Mouse (Mus musculus): ENCODE measurements at regions not wholly inside any gene's neighbourhood (a gene's known extent, or its start where the extent isn't known, plus 50 kb on each side); places are given as distances from the start of the nearest gene placed in this dataset.
"Not testable (repeated sequence)": the region's sequence is repeated elsewhere in the genome, so short reads cannot be mapped to it uniquely, and the experiment has no call there.

DNA sequence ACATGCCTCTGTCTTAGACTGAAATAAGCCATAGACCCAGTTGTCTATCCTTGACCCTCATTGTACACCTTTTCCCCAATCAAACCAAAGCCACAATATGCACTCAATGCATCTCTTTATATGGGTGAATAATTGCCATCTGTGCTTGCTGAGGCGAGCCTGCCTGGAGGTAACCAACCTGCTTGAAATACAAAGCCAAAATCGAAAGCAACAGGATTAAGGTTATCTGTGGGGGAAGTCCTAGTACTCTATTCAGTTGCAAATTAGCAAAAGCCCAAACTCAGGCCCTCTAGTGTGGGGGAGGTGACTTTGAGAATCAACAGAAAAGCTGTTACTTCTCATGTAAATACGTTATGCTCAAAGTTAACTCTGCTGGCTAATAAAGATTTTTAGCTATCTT, 246.2 kb upstream of the Fundc1 start:
- Histone ChIP-seq H3K4me3 (no peak overlapping the region), H3K36me3 (replicated peaks) (no peaks in the 10 kb centered on the region), H3K27me3 (ENCODE audit: poor library complexity, severe bottlenecking) (no peaks in the 10 kb centered on the region), H3K27ac (no peak overlapping the region), H3K4me1 (peaks cover 4% of the 10 kb centered on the region; the same call in 1 of the 2 replicates), H3K9me3 (no peaks in the 10 kb centered on the region; the same call in 1 of the 2 replicates)
- DNase-seq (ENCODE audit: extremely low spot score, low spot score) = no peak
- WGBS = 40% methylated on average over 3 of the region's 3 CpGs

DNA sequence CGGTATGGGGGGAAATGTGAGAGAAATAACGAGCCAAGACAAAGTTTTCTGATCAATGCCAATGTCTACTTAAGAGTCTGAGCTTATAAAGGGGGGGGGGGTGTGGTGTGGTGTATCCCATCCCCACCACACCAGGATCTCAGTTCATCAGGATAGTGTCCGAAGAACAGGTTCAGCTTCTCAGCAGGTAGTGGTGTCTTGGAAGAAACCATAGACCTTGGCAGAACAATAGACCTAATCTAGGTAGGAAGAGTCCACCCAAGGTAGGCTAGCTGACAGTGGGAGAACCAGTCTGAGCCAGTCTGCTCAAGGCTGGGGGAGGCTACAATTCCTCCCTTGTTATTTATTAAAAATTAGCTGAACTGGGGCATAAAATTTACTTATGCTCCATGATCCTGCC, 245.5 kb upstream of the Fundc1 start:
- H3K4me1 ChIP-seq = peaks cover 4% of the 10 kb centered on the region; the same call in 1 of the 2 replicates
- no peak overlapping the region for H3K4me3 ChIP-seq
- no peak for DNase-seq (ENCODE audit: extremely low spot score, low spot score)
- H3K27me3 ChIP-seq (ENCODE audit: poor library complexity, severe bottlenecking) = no peaks in the 10 kb centered on the region
- 72% methylated on average over 3 of the region's 3 CpGs for WGBS
- H3K27ac ChIP-seq = no peak overlapping the region
- no peaks in the 10 kb centered on the region; the same call in 1 of the 2 replicates for H3K9me3 ChIP-seq
- H3K36me3 ChIP-seq (replicated peaks) = no peaks in the 10 kb centered on the region

- not testable (repeated sequence) for H3K9me3 ChIP-seq; H3K4me1 ChIP-seq; H3K4me3 ChIP-seq; H3K27ac ChIP-seq; H3K27me3 ChIP-seq (ENCODE audit: poor library complexity, severe bottlenecking); DNase-seq (ENCODE audit: extremely low spot score, low spot score); H3K36me3 ChIP-seq (replicated peaks)
- 93% methylated on average over 2 of the region's 6 CpGs for WGBS
Observed at GRCm38 (mm10) chrX:17788048-17788447, 215.9 kb upstream of the Fundc1 start.

DNA sequence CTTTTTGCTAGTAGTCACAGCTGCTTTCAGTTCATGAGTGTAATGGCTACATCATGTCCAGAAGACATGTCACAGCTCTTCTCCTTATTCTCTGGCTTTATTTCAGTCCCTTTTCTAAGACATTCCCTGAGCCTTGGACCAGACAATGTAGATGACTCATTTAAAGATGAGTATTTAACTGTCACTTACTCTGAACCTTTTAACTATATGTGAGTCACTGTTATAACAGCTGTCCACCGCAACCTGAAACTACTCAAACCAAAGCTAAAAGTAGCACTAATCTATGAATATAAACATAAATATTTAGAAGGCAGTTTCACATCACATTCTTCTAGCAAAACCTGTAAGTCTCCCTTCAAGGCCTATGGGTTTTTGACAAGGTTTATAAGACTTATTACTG, 203.8 kb upstream of the Fundc1 start:
- WGBS = 98% methylated on average over 1 of the region's 1 CpGs
- no peak overlapping the region for H3K4me3 ChIP-seq
- peaks cover 9% of the 10 kb centered on the region for H3K9me3 ChIP-seq
- H3K4me1 ChIP-seq = no peaks in the 10 kb centered on the region
- no peaks in the 10 kb centered on the region for H3K36me3 ChIP-seq (replicated peaks)
- no peaks in the 10 kb centered on the region for H3K27me3 ChIP-seq (ENCODE audit: poor library complexity, severe bottlenecking)
- DNase-seq (ENCODE audit: extremely low spot score, low spot score) = no peak
- no peak overlapping the region for H3K27ac ChIP-seq

DNA sequence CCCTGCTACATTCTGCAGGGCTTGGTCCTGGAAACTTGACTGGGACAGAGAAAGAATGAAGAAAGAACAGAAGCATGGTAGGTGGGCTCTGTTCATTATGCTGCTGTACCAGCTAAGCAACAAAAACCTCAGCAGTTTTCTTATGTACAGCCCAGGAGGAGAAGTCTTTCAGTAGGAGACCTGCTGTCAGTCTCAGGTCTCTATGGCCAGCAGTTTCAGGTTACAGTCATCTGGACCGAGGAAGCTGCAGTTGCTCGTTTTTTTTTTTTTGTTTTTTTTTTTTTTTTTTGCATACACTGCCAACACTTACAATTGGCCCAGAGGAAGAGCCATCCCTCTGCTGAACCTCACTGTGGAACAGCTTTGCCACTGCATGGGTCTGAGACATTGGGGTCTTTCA, 180.7 kb upstream of the Fundc1 start:
- H3K9me3 ChIP-seq = no peaks in the 10 kb centered on the region
- no peaks in the 10 kb centered on the region for H3K36me3 ChIP-seq (replicated peaks)
- no peak for DNase-seq (ENCODE audit: extremely low spot score, low spot score)
- 41% methylated on average over 2 of the region's 2 CpGs for WGBS
- H3K4me1 ChIP-seq = no peaks in the 10 kb centered on the region
- H3K27me3 ChIP-seq (ENCODE audit: poor library complexity, severe bottlenecking) = no peaks in the 10 kb centered on the region
- H3K27ac ChIP-seq = no peak overlapping the region
- H3K4me3 ChIP-seq = no peak overlapping the region

DNA sequence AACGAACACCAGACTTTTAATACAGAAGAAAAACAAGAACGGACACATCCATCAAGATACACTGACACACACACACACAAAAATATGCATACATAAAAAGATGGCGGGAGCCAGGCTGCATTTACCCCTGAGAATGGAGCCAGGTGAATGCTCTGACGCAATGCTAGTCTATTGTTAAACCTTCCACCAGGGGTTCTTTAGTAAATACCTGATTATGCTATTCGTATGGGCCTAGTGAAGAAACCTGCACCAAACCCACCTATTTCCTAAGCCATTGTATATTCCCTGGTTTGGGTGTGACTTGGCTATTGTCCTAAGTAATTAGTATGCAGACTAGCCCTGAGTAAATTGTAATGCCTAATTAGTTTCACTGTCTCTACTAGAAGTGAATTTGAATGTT, 179.3 kb upstream of the Fundc1 start:
- no peaks in the 10 kb centered on the region for H3K27me3 ChIP-seq (ENCODE audit: poor library complexity, severe bottlenecking)
- no peak overlapping the region for H3K27ac ChIP-seq
- no peak for DNase-seq (ENCODE audit: extremely low spot score, low spot score)
- H3K4me3 ChIP-seq = no peak overlapping the region
- no peaks in the 10 kb centered on the region for H3K4me1 ChIP-seq
- H3K36me3 ChIP-seq (replicated peaks) = no peaks in the 10 kb centered on the region
- H3K9me3 ChIP-seq = no peaks in the 10 kb centered on the region
- WGBS = 75% methylated on average over 5 of the region's 5 CpGs

- no peak overlapping the region for H3K27ac ChIP-seq
- H3K36me3 ChIP-seq (replicated peaks) = no peaks in the 10 kb centered on the region
- H3K4me3 ChIP-seq = no peak overlapping the region
- no peaks in the 10 kb centered on the region for H3K27me3 ChIP-seq (ENCODE audit: poor library complexity, severe bottlenecking)
- H3K4me1 ChIP-seq = peaks cover 7% of the 10 kb centered on the region
- no peak for DNase-seq (ENCODE audit: extremely low spot score, low spot score)
- H3K9me3 ChIP-seq = no peaks in the 10 kb centered on the region
- 89% methylated on average over 4 of the region's 4 CpGs for WGBS
Observed at GRCm38 (mm10) chrX:17730233-17730632, 158.1 kb upstream of the Fundc1 start.

DNA sequence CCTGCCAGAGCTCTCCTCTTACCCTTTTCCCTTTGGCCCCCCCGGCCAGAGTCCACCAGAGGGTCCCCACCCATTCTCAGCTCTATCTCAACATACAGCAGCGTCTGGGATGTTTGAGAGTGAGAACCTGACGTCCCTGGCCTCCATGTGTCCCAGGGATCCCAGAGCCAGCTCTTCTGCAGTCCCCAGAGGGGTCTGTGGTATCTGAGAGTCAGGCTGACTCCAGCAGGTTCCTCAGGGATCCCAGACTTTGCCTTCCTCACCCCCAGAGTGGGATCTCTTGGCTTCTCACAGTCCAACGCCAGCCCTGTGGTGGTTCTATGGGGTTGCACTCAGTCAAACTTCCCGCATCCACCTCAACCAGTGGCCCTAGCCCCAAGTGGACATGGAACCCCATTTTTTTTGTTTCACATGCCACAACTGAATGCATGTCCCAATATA, 153.7 kb upstream of the Fundc1 start:
- peak overlapping the region; percentile 76 for H3K27ac ChIP-seq
- no peak for DNase-seq (ENCODE audit: extremely low spot score, low spot score)

GRCm38 (mm10) chrX:17724990-17725779, 153.1 kb upstream of the Fundc1 start:
- Histone ChIP-seq H3K27ac (peak overlapping the region; percentile 76), H3K36me3 (replicated peaks) (no peaks in the 10 kb centered on the region), H3K9me3 (no peaks in the 10 kb centered on the region), H3K4me3 (no peak overlapping the region), H3K27me3 (ENCODE audit: poor library complexity, severe bottlenecking) (no peaks in the 10 kb centered on the region), H3K4me1 (peaks cover 11% of the 10 kb centered on the region)
- peak; percentile 42 for DNase-seq (ENCODE audit: extremely low spot score, low spot score)
- 31% methylated on average over 7 of the region's 7 CpGs for WGBS

More for the DNA sequence above, 153.7 kb upstream of the Fundc1 start:
- Histone ChIP-seq H3K36me3 (replicated peaks) (no peaks in the 10 kb centered on the region), H3K27me3 (ENCODE audit: poor library complexity, severe bottlenecking) (no peaks in the 10 kb centered on the region), H3K4me3 (no peak overlapping the region), H3K9me3 (no peaks in the 10 kb centered on the region), H3K4me1 (peaks cover 11% of the 10 kb centered on the region)
- 71% methylated on average over 5 of the region's 5 CpGs for WGBS

- Histone ChIP-seq H3K27me3 (ENCODE audit: poor library complexity, severe bottlenecking) (no peaks in the 10 kb centered on the region), H3K36me3 (replicated peaks) (no peaks in the 10 kb centered on the region), H3K9me3 (no peaks in the 10 kb centered on the region), H3K4me3 (no peak overlapping the region), H3K4me1 (peaks cover 11% of the 10 kb centered on the region), H3K27ac (no peak overlapping the region)
- 93% methylated on average over 2 of the region's 2 CpGs for WGBS
- DNase-seq (ENCODE audit: extremely low spot score, low spot score) = no peak
Observed at GRCm38 (mm10) chrX:17724398-17724797, 152.3 kb upstream of the Fundc1 start.

DNA sequence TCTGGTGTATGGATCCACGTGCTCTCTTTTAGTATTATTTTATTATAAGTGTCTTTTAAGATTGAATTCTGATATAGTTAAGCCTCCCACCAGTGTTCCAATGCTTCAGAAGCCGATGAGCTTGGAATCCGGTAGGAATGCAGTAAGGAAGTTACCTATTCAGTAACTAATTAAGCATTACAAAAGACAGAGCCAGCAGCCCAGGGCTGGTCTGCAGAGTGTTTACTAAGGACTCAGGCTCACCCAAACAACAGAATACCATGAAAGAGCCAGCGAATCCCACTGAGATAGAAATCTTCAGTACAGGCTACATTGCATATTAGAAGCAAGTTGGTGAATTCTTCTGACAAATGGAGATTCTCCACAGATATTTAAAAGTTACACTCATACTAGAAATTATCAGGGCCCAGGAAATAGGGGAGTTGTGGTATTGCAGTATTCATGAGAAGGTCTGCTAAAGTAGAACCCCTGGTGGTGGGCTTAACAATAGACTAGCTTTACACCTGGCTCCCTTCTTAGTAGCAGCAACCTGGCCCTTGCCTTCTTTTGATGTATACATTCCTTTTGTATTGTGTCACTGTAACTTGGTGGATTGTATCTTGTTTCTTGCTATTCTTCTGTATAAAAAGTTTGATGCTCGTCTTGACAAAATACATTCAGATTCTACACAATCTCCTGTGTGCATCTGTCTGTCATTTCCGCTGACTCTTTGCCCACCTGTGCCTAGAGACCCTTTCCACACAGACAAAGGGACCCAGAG, 149.9 kb upstream of the Fundc1 start:
- peaks cover 11% of the 10 kb centered on the region for H3K4me1 ChIP-seq
- not testable (repeated sequence) for H3K9me3 ChIP-seq; H3K4me3 ChIP-seq; H3K27me3 ChIP-seq (ENCODE audit: poor library complexity, severe bottlenecking); H3K27ac ChIP-seq; DNase-seq (ENCODE audit: extremely low spot score, low spot score); H3K36me3 ChIP-seq (replicated peaks)
- WGBS = 81% methylated on average over 6 of the region's 6 CpGs

DNA sequence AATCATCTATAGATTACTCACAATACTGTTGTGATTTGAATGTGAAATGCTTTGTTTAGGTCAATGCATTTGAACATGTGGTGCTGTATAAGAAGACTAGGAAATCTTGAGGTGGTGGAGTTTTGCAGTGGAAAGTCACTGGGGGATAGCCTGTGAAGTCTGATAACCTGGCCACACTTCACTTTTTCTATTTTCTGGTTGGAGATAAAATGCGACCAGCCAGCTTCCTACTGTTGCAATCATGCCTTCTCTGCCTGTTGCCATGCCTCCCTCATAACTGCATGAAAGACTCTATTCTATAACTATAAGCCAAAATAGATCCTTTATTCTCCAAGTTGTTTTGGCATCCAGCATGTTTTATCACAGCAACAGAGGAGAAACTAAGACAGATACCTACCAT, 142.4 kb upstream of the Fundc1 start:
- no peak overlapping the region for H3K27ac ChIP-seq
- no peaks in the 10 kb centered on the region for H3K9me3 ChIP-seq
- H3K27me3 ChIP-seq (ENCODE audit: poor library complexity, severe bottlenecking) = no peaks in the 10 kb centered on the region
- H3K4me3 ChIP-seq = no peak overlapping the region
- H3K4me1 ChIP-seq = no peaks in the 10 kb centered on the region
- 93% methylated on average over 1 of the region's 1 CpGs for WGBS
- DNase-seq (ENCODE audit: extremely low spot score, low spot score) = no peak
- H3K36me3 ChIP-seq (replicated peaks) = no peaks in the 10 kb centered on the region

DNA sequence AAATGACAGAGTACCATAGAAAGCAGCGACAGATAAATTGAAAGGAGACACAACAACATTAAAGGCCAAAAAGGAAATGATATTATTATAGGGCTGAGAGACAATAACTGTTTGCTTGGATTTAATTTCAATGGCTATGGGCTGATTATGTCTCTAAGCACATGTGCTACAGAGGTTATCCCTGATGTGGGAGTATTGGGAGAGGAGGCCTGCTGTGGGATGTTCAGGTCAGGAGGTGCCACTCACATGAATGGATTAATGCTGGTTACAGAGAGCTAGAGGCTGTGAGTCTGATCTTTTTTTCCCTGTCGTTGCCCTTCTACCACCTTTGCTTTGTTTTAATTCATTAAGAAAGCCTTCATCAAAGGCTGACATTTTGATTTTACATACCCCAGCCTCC, 140.8 kb upstream of the Fundc1 start:
- no peak overlapping the region for H3K4me3 ChIP-seq
- WGBS = 72% methylated on average over 2 of the region's 2 CpGs
- no peak for DNase-seq (ENCODE audit: extremely low spot score, low spot score)
- H3K27me3 ChIP-seq (ENCODE audit: poor library complexity, severe bottlenecking) = no peaks in the 10 kb centered on the region
- H3K9me3 ChIP-seq = no peaks in the 10 kb centered on the region
- H3K36me3 ChIP-seq (replicated peaks) = no peaks in the 10 kb centered on the region
- no peak overlapping the region for H3K27ac ChIP-seq
- H3K4me1 ChIP-seq = no peaks in the 10 kb centered on the region
